Mouse (Mus musculus): ENCODE measurements around the gene Syt12. TPM values are rescaled to one million over a fixed set of nuclear protein-coding genes. Genes with fewer than 3 reads are reported as not detected.
A peak's percentile ranks its signal among the peaks of the same experiment; 100 is the strongest.

The Syt12 gene
- polyA plus RNA-seq, 1 experiment from 2014 or later: 0.27 TPM

- H3K36me3 ChIP-seq (ENCODE audit: control insufficient read depth, insufficient read depth, low read length): no peaks in the 10 kb centered on the region
- H3K4me2 ChIP-seq: peak within 1 kb of the TSS; percentile 83
- ATAC-seq (replicated peaks; ENCODE audit: low FRiP score) (peak; percentile 99), DNase-seq (ENCODE audit: low spot score) (peak; percentile 97)
- H3K27me3 ChIP-seq (replicated peaks; ENCODE audit: control insufficient read depth, insufficient read depth, low read length): 0 out of 2 replicates have a peak, but pooled peaks cover 3% of the 10 kb centered on the region
- peaks cover 9% of the 10 kb centered on the region; the same call in 1 of the 2 replicates for H3K4me1 ChIP-seq (replicated peaks; ENCODE audit: control insufficient read depth, insufficient read depth, low read length)
- H3K9me3 ChIP-seq (ENCODE audit: control insufficient read depth, low read length): no peaks in the 10 kb centered on the region
- H3K4me3 ChIP-seq (ENCODE audit: low read depth, low read length): peak within 1 kb of the TSS; percentile 72
- peak within 1 kb of the TSS; percentile 58 for H3K9ac ChIP-seq (ENCODE audit: low read depth, low read length)
- H3K27ac ChIP-seq (ENCODE audit: low read depth, low read length): no peak within 1 kb of the TSS
- WGBS: under 1% methylated on average over 82 of the region's 82 CpGs
Measured at GRCm38 (mm10) chr19:4509986-4510963, 33.0 kb upstream of the Syt12 start, which contains the start of gene Pcx. Gene Pcx (plus strand): TSS chr19:4510472.

GRCm38 (mm10) chr19:4507746-4508145, 30.5 kb upstream of the Syt12 start:
- no peak overlapping the region for H3K9ac ChIP-seq (ENCODE audit: low read depth, low read length)
- no peak overlapping the region for H3K4me2 ChIP-seq
- no peak overlapping the region for H3K4me3 ChIP-seq (ENCODE audit: low read depth, low read length)
- H3K27ac ChIP-seq (ENCODE audit: low read depth, low read length): no peak overlapping the region
- ATAC-seq (replicated peaks; ENCODE audit: low FRiP score) (no peak), DNase-seq (ENCODE audit: low spot score) (no peak)
- H3K27me3 ChIP-seq (replicated peaks; ENCODE audit: control insufficient read depth, insufficient read depth, low read length): 0 out of 2 replicates have a peak, but pooled peaks cover 3% of the 10 kb centered on the region
- H3K4me1 ChIP-seq (replicated peaks; ENCODE audit: control insufficient read depth, insufficient read depth, low read length): peaks cover 12% of the 10 kb centered on the region; the same call in 1 of the 2 replicates
- 68% methylated on average over 3 of the region's 3 CpGs for WGBS
- no peaks in the 10 kb centered on the region for H3K36me3 ChIP-seq (ENCODE audit: control insufficient read depth, insufficient read depth, low read length)
- no peaks in the 10 kb centered on the region for H3K9me3 ChIP-seq (ENCODE audit: control insufficient read depth, low read length)

GRCm38 (mm10) chr19:4504830-4505229, 27.6 kb upstream of the Syt12 start:
- Histone ChIP-seq H3K27ac (ENCODE audit: low read depth, low read length) (no peak overlapping the region), H3K36me3 (ENCODE audit: control insufficient read depth, insufficient read depth, low read length) (no peaks in the 10 kb centered on the region), H3K9ac (ENCODE audit: low read depth, low read length) (no peak overlapping the region), H3K27me3 (replicated peaks; ENCODE audit: control insufficient read depth, insufficient read depth, low read length) (no peaks in the 10 kb centered on the region), H3K4me2 (no peak overlapping the region), H3K4me3 (ENCODE audit: low read depth, low read length) (no peak overlapping the region), H3K4me1 (replicated peaks; ENCODE audit: control insufficient read depth, insufficient read depth, low read length) (peaks cover 6% of the 10 kb centered on the region; the same call in 1 of the 2 replicates), H3K9me3 (ENCODE audit: control insufficient read depth, low read length) (no peaks in the 10 kb centered on the region)
- ATAC-seq (replicated peaks; ENCODE audit: low FRiP score) (no peak), DNase-seq (ENCODE audit: low spot score) (no peak)
- 81% methylated on average over 1 of the region's 1 CpGs for WGBS

- Histone ChIP-seq H3K27ac (ENCODE audit: low read depth, low read length) (no peak overlapping the region), H3K4me3 (ENCODE audit: low read depth, low read length) (no peak overlapping the region), H3K9me3 (ENCODE audit: control insufficient read depth, low read length) (no peaks in the 10 kb centered on the region), H3K27me3 (replicated peaks; ENCODE audit: control insufficient read depth, insufficient read depth, low read length) (no peaks in the 10 kb centered on the region), H3K4me1 (replicated peaks; ENCODE audit: control insufficient read depth, insufficient read depth, low read length) (peaks cover 8% of the 10 kb centered on the region; the same call in 1 of the 2 replicates), H3K4me2 (no peak overlapping the region), H3K9ac (ENCODE audit: low read depth, low read length) (no peak overlapping the region), H3K36me3 (ENCODE audit: control insufficient read depth, insufficient read depth, low read length) (no peaks in the 10 kb centered on the region)
- DNase-seq (ENCODE audit: low spot score): no peak
- WGBS: 71% methylated on average over 2 of the region's 2 CpGs
- no peak for ATAC-seq (replicated peaks; ENCODE audit: low FRiP score)
Measured at GRCm38 (mm10) chr19:4502701-4503100, 25.5 kb upstream of the Syt12 start.

GRCm38 (mm10) chr19:4498062-4498933, 21.1 kb upstream of the Syt12 start, which contains the start of gene 2010003K11Rik:
Gene 2010003K11Rik (minus strand): TSS chr19:4498583.
- DNase-seq (ENCODE audit: low spot score) (no peak), ATAC-seq (replicated peaks; ENCODE audit: low FRiP score) (no peak)
- no peaks in the 10 kb centered on the region for H3K9me3 ChIP-seq (ENCODE audit: control insufficient read depth, low read length)
- no peaks in the 10 kb centered on the region for H3K27me3 ChIP-seq (replicated peaks; ENCODE audit: control insufficient read depth, insufficient read depth, low read length)
- no peak within 1 kb of the TSS for H3K4me2 ChIP-seq
- no peak within 1 kb of the TSS; the same call in 1 of the 2 replicates for H3K9ac ChIP-seq (ENCODE audit: low read depth, low read length)
- H3K4me1 ChIP-seq (replicated peaks; ENCODE audit: control insufficient read depth, insufficient read depth, low read length): peaks cover 11% of the 10 kb centered on the region; the same call in 1 of the 2 replicates
- WGBS: 61% methylated on average over 16 of the region's 16 CpGs
- H3K27ac ChIP-seq (ENCODE audit: low read depth, low read length): no peak within 1 kb of the TSS
- H3K4me3 ChIP-seq (ENCODE audit: low read depth, low read length): no peak within 1 kb of the TSS
- no peaks in the 10 kb centered on the region for H3K36me3 ChIP-seq (ENCODE audit: control insufficient read depth, insufficient read depth, low read length)

GRCm38 (mm10) chr19:4497263-4497973, 20.2 kb upstream of the Syt12 start:
- DNase-seq (ENCODE audit: low spot score) (peak; percentile 71), ATAC-seq (replicated peaks; ENCODE audit: low FRiP score) (0 out of 2 replicates have a peak, but pooled peaks have one; percentile 50)

GRCm38 (mm10) chr19:4496535-4497262, 19.5 kb upstream of the Syt12 start:
- Histone ChIP-seq H3K27ac (ENCODE audit: low read depth, low read length) (no peak overlapping the region), H3K36me3 (ENCODE audit: control insufficient read depth, insufficient read depth, low read length) (no peaks in the 10 kb centered on the region), H3K4me3 (ENCODE audit: low read depth, low read length) (no peak overlapping the region), H3K27me3 (replicated peaks; ENCODE audit: control insufficient read depth, insufficient read depth, low read length) (no peaks in the 10 kb centered on the region), H3K4me2 (no peak overlapping the region), H3K9ac (ENCODE audit: low read depth, low read length) (no peak overlapping the region), H3K4me1 (replicated peaks; ENCODE audit: control insufficient read depth, insufficient read depth, low read length) (peaks cover 9% of the 10 kb centered on the region; the same call in 1 of the 2 replicates), H3K9me3 (ENCODE audit: control insufficient read depth, low read length) (no peaks in the 10 kb centered on the region)
- no peak for DNase-seq (ENCODE audit: low spot score)
- 80% methylated on average over 3 of the region's 3 CpGs for WGBS
- ATAC-seq (replicated peaks; ENCODE audit: low FRiP score): no peak

More at GRCm38 (mm10) chr19:4497263-4497973, 20.2 kb upstream of the Syt12 start:
- no peaks in the 10 kb centered on the region for H3K36me3 ChIP-seq (ENCODE audit: control insufficient read depth, insufficient read depth, low read length)
- no peak overlapping the region for H3K4me2 ChIP-seq
- no peak overlapping the region for H3K27ac ChIP-seq (ENCODE audit: low read depth, low read length)
- no peak overlapping the region for H3K4me3 ChIP-seq (ENCODE audit: low read depth, low read length)
- 5% methylated on average over 4 of the region's 4 CpGs for WGBS
- no peaks in the 10 kb centered on the region for H3K27me3 ChIP-seq (replicated peaks; ENCODE audit: control insufficient read depth, insufficient read depth, low read length)
- H3K4me1 ChIP-seq (replicated peaks; ENCODE audit: control insufficient read depth, insufficient read depth, low read length): peaks cover 10% of the 10 kb centered on the region; the same call in 1 of the 2 replicates
- H3K9ac ChIP-seq (ENCODE audit: low read depth, low read length): no peak overlapping the region; the same call in 1 of the 2 replicates
- no peaks in the 10 kb centered on the region for H3K9me3 ChIP-seq (ENCODE audit: control insufficient read depth, low read length)

Measured in liver, embryonic 11.5 days (tissue).